Comparison of ENCODE assay signal across 11 mouse cellular contexts in genomic region chr3:115711393-115711792, GRCm38 (mm10). TPM values are rescaled to one million over a fixed set of nuclear protein-coding genes. Genes with fewer than 3 reads are reported as not detected.
A peak's percentile ranks its signal among the peaks of the same experiment; 100 is the strongest.
DNase-seq lines count a peak whose midpoint lies in the region; ATAC-seq and TF ChIP-seq lines count a peak whose summit lies in the region.
"Had no signal": no experiment of that assay in that cellular context is flagged by ENCODE, and none has a peak within 500 bp of the region (broad histone marks: within the 10 kb centered on the region; RNA-seq: fewer than 3 reads in every experiment).

No protein-coding gene starts in this region.

- H3K36me3 ChIP-seq in thymus, adult 2 months (ENCODE audit: control insufficient read depth, insufficient read depth, low read length) = no peaks in the 10 kb centered on the region
- no peaks in the 10 kb centered on the region; the same call in 1 of the 2 replicates for H3K36me3 ChIP-seq in lung, embryonic 14.5 days (ENCODE audit: insufficient read depth)

- TF ChIP-seq CTCF in thymus, adult 2 months (IDR thresholded peaks at IDR 0.05; ENCODE audit: borderline replicate concordance, control insufficient read depth, extremely low read depth, insufficient read depth, low read length, poor library complexity) = no peak
- no peak for TF ChIP-seq CTCF in lung, embryonic 14.5 days (IDR thresholded peaks at IDR 0.05; ENCODE audit: low read depth)

- H3K27ac ChIP-seq in thymus, adult 2 months (ENCODE audit: control insufficient read depth, insufficient read depth, low read length) = peak overlapping the region; percentile 21; the same call in 1 of the 2 replicates
- no peak overlapping the region for H3K27ac ChIP-seq in lung, embryonic 14.5 days (ENCODE audit: low read depth)
- H3K27ac ChIP-seq: macrophage had no signal

- WGBS in thymus, adult 2 months = 88% methylated on average over 3 of the region's 3 CpGs
- 80% methylated on average over 3 of the region's 3 CpGs for whole genome bisulfite sequencing in lung, embryonic 14.5 days

- H3K9me3 ChIP-seq in lung, embryonic 14.5 days (ENCODE audit: low read depth, low read length) = no peaks in the 10 kb centered on the region

- H3K4me3 ChIP-seq in thymus, adult 2 months (ENCODE audit: control insufficient read depth, insufficient read depth, low read length) = peak overlapping the region; percentile 26
- no peak overlapping the region for H3K4me3 ChIP-seq in lung, embryonic 14.5 days (ENCODE audit: low read depth, low read length)

- H3K9ac ChIP-seq in lung, embryonic 14.5 days = no peak overlapping the region

- TF ChIP-seq POLR2A in thymus, adult 2 months (IDR thresholded peaks at IDR 0.05; ENCODE audit: control insufficient read depth, extremely low read depth, insufficient read depth, low read length, poor library complexity) = no peak

- peak overlapping the region; percentile 32 for H3K4me2 ChIP-seq in lung, embryonic 14.5 days

- no peak for ATAC-seq in lung, embryonic 14.5 days (ENCODE audit: insufficient read depth)
- ATAC-seq in frontal cortex, adult (ENCODE audit: low TSS enrichment) = no peak

- H3K27me3 ChIP-seq in thymus, adult 2 months (ENCODE audit: control insufficient read depth, insufficient read depth, low read length) = no peaks in the 10 kb centered on the region; the same call in 1 of the 2 replicates
- H3K27me3 ChIP-seq in lung, embryonic 14.5 days (ENCODE audit: insufficient read depth, low read length) = no peaks in the 10 kb centered on the region

- DNase-seq in adrenal gland, postnatal 10 days = peak; percentile 14
- no peak for DNase-seq in adrenal gland, postnatal 4 days (ENCODE audit: low spot score in 2 of 2)
- no peak for DNase-seq in thymus, adult 2 months
- no peak for DNase-seq in thymus, postnatal 10 days (ENCODE audit: low spot score in 2 of 2)
- no peak for DNase-seq in lung, embryonic 14.5 days
- no peak for DNase-seq in frontal cortex, postnatal 14 days (ENCODE audit: low spot score in 2 of 2)
- no peak for DNase-seq in retina, postnatal 1 day
- DNase-seq: gastrocnemius, postnatal 14 days; thymus, postnatal 4 days had no signal

- H3K4me1 ChIP-seq in thymus, adult 2 months (replicated peaks; ENCODE audit: control insufficient read depth, insufficient read depth, low read length) = peaks cover 11% of the 10 kb centered on the region; the same call in 1 of the 2 replicates
- H3K4me1 ChIP-seq in lung, embryonic 14.5 days (ENCODE audit: insufficient read depth) = no peaks in the 10 kb centered on the region

RNA-seq across cellular contexts. Expression of gene S1pr1, which starts 3.5 kb away (rescaled TPM):
- 10 to 100 TPM; 41.8 to 65.7 TPM for total RNA-seq in adrenal gland, postnatal 10 days (2021)
- 10 to 100 TPM; 25.4 to 25.8 TPM for total RNA-seq in adrenal gland, postnatal 4 days (2021)
- 55.6 and 62.8 TPM in 2 replicates for polyA plus RNA-seq in thymus, adult 2 months (2012; rRNA removed)
- polyA plus RNA-seq in lung, embryonic 14.5 days (2014; fragmentation: Nextera tagmentation; extraction: Ambion mirVana) = 20.5 and 21.2 TPM in 2 replicates
